8 mouse cellular contexts compared by ENCODE assay signal in the genomic region with DNA sequence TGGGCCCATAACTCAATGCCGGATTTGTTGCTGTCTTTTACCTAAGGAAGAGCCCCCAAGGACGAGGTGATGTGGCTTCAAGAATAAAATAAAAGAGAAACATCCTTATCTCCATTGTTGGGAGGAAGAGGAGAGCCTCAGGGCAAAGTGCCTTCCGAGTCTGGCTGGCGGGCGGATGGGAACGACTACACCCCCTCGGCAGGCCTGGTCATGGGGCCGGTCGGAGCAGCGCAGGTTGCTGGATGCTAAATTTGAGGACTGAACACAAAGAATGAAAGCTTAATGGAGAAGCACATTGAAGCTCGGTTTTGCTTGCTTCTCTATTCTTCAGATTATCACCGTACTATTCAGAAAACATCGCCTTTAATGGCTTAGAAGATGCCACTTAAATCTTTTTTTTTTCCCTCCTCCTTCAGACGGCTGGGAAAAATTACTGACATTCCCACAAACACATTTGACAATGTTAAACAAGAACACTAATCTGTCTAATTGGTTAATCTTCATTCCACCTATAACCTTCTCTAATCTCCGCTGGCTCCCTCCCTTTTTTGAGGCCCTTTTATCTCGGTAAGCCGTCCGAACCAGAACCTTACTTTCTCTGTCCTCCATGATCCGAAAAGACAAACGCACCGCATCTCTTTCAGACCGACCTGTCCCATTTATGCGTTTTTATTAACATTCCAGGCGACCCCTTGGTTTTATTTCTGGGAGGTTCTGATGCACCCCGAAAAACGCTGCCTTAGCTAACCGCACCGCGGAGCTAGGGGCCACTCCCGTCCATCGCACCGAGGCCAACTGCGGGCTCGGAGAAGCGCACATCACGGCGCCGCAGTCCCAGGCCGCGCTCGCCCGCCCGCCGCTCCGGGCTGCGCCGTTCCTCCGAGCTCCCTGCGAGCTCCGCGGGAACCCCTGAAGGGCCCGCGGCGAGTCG. TPM values are rescaled to one million over a fixed set of nuclear protein-coding genes. Genes with fewer than 3 reads are reported as not detected.
DNase-seq lines count a peak whose midpoint lies in the region; ATAC-seq and TF ChIP-seq lines count a peak whose summit lies in the region.

No protein-coding gene starts in this region.

- 3% methylated on average over 55 of the region's 55 CpGs for WGBS in heart, embryonic 12.5 days
- WGBS in limb, embryonic 12.5 days: 2% methylated on average over 55 of the region's 55 CpGs
- under 1% methylated on average over 55 of the region's 55 CpGs for WGBS in midbrain, embryonic 13.5 days

- peaks cover 13% of the 10 kb centered on the region for H3K36me3 ChIP-seq in heart, embryonic 12.5 days
- H3K36me3 ChIP-seq in limb, embryonic 12.5 days: peaks cover 21% of the 10 kb centered on the region
- H3K36me3 ChIP-seq in midbrain, embryonic 13.5 days: peaks cover 16% of the 10 kb centered on the region

- H3K4me1 ChIP-seq in cortical plate, adult 2 months (ENCODE audit: control insufficient read depth, insufficient read depth, low read length): peaks cover 8% of the 10 kb centered on the region; the same call in 1 of the 2 replicates
- peaks cover 12% of the 10 kb centered on the region for H3K4me1 ChIP-seq in heart, embryonic 12.5 days (replicated peaks)
- H3K4me1 ChIP-seq in limb, embryonic 12.5 days (replicated peaks): peaks cover 5% of the 10 kb centered on the region; the same call in 1 of the 2 replicates
- H3K4me1 ChIP-seq in midbrain, embryonic 13.5 days (replicated peaks): peaks cover 27% of the 10 kb centered on the region

- peak overlapping the region; percentile 93 for H3K9ac ChIP-seq in heart, embryonic 12.5 days
- peak overlapping the region; percentile 95 for H3K9ac ChIP-seq in limb, embryonic 12.5 days (replicated peaks)
- H3K9ac ChIP-seq in midbrain, embryonic 13.5 days (replicated peaks): peak overlapping the region; percentile 94

- no peak for TF ChIP-seq POLR2A in cortical plate, adult 2 months (IDR thresholded peaks at IDR 0.05; ENCODE audit: extremely low read depth, insufficient read depth, low read length)

- DNase-seq in layer of hippocampus, adult 11-12 months (ENCODE audit: low spot score): peak; percentile 29
- DNase-seq in layer of hippocampus, adult 9-11 months: no peak
- DNase-seq in R1 (ENCODE audit: low read depth, low spot score): peak; percentile 57
- no peak for DNase-seq in thymus, postnatal 0 days (ENCODE audit: low spot score)

- H3K4me2 ChIP-seq in heart, embryonic 12.5 days: peak overlapping the region; percentile 80
- peak overlapping the region; percentile 59 for H3K4me2 ChIP-seq in limb, embryonic 12.5 days
- peak overlapping the region; percentile 60 for H3K4me2 ChIP-seq in midbrain, embryonic 13.5 days (replicated peaks)

- H3K9me3 ChIP-seq in heart, embryonic 12.5 days (replicated peaks): 0 out of 2 replicates have a peak, but pooled peaks cover 3% of the 10 kb centered on the region
- no peaks in the 10 kb centered on the region; the same call in 1 of the 2 replicates for H3K9me3 ChIP-seq in limb, embryonic 12.5 days
- 0 out of 2 replicates have a peak, but pooled peaks cover 4% of the 10 kb centered on the region for H3K9me3 ChIP-seq in midbrain, embryonic 13.5 days

- no peaks in the 10 kb centered on the region for H3K27me3 ChIP-seq in heart, embryonic 12.5 days (replicated peaks)
- H3K27me3 ChIP-seq in limb, embryonic 12.5 days: no peaks in the 10 kb centered on the region
- no peaks in the 10 kb centered on the region for H3K27me3 ChIP-seq in midbrain, embryonic 13.5 days

- H3K27ac ChIP-seq in cortical plate, adult 2 months (ENCODE audit: insufficient read depth, low read length): peak overlapping the region; percentile 85
- peak overlapping the region; percentile 93 for H3K27ac ChIP-seq in heart, embryonic 12.5 days (ENCODE audit: poor library complexity, severe bottlenecking)
- H3K27ac ChIP-seq in limb, embryonic 12.5 days: peak overlapping the region; percentile 94
- H3K27ac ChIP-seq in midbrain, embryonic 13.5 days: peak overlapping the region; percentile 98

- H3K4me3 ChIP-seq in cortical plate, adult 2 months (ENCODE audit: insufficient read depth, low read length): peak overlapping the region; percentile 95
- peak overlapping the region; percentile 85 for H3K4me3 ChIP-seq in heart, embryonic 12.5 days
- peak overlapping the region; percentile 79 for H3K4me3 ChIP-seq in limb, embryonic 12.5 days (replicated peaks)
- peak overlapping the region; percentile 87 for H3K4me3 ChIP-seq in midbrain, embryonic 13.5 days (replicated peaks)

- ATAC-seq in heart, embryonic 12.5 days (ENCODE audit: insufficient number of reproducible peaks, low FRiP score): peak; percentile 76
- ATAC-seq in limb, embryonic 12.5 days (ENCODE audit: insufficient number of reproducible peaks, insufficient read depth, low FRiP score, low TSS enrichment, low read depth): peak; percentile 76
- ATAC-seq in midbrain, embryonic 13.5 days: peak; percentile 83

- TF ChIP-seq CTCF in cortical plate, adult 2 months (IDR thresholded peaks at IDR 0.05; ENCODE audit: extremely low read depth, insufficient read depth, low read length): no peak

RNA-seq across cellular contexts. Expression of gene Ube2j1, which starts 0.7 kb away (rescaled TPM):
- polyA plus RNA-seq in cortical plate, adult 2 months (2012; rRNA removed): 55.5 and 58.2 TPM in 2 replicates
- 30.6 and 35.5 TPM in 2 replicates for polyA plus RNA-seq in heart, embryonic 12.5 days (2016; fragmentation: Nextera tagmentation; extraction: Ambion mirVana)
- 38.1 and 38.5 TPM in 2 replicates for polyA plus RNA-seq in limb, embryonic 12.5 days (2016; fragmentation: Nextera tagmentation; extraction: Ambion mirVana)
- polyA plus RNA-seq in midbrain, embryonic 13.5 days (2015; fragmentation: Nextera tagmentation; extraction: Ambion mirVana): 49.0 and 51.1 TPM in 2 replicates
- polyA plus RNA-seq in thymus, postnatal 0 days (2015; fragmentation: Nextera tagmentation; extraction: Ambion mirVana): 38.1 and 43.0 TPM in 2 replicates

RNA-seq across cellular contexts. Expression of gene Gabrr2, which starts 32.3 kb away (rescaled TPM):
- polyA plus RNA-seq in cortical plate, adult 2 months (2012; rRNA removed): 0.96 and 1.6 TPM in 2 replicates
- 0.28 TPM in 1 of 2 replicates, not detected in the other for polyA plus RNA-seq in heart, embryonic 12.5 days (2016; fragmentation: Nextera tagmentation; extraction: Ambion mirVana)
- polyA plus RNA-seq in limb, embryonic 12.5 days (2016; fragmentation: Nextera tagmentation; extraction: Ambion mirVana): 0.30 and 0.32 TPM in 2 replicates
- polyA plus RNA-seq in midbrain, embryonic 13.5 days (2015; fragmentation: Nextera tagmentation; extraction: Ambion mirVana): 0.44 and 0.54 TPM in 2 replicates
- 0.84 and 1.6 TPM in 2 replicates for polyA plus RNA-seq in thymus, postnatal 0 days (2015; fragmentation: Nextera tagmentation; extraction: Ambion mirVana)

RNA-seq across cellular contexts. Expression of gene Rragd, which starts 47.7 kb away (rescaled TPM):
- 56.9 and 63.8 TPM in 2 replicates for polyA plus RNA-seq in cortical plate, adult 2 months (2012; rRNA removed)
- 61.2 and 64.1 TPM in 2 replicates for polyA plus RNA-seq in heart, embryonic 12.5 days (2016; fragmentation: Nextera tagmentation; extraction: Ambion mirVana)
- 23.9 and 26.0 TPM in 2 replicates for polyA plus RNA-seq in limb, embryonic 12.5 days (2016; fragmentation: Nextera tagmentation; extraction: Ambion mirVana)
- 32.2 and 32.3 TPM in 2 replicates for polyA plus RNA-seq in midbrain, embryonic 13.5 days (2015; fragmentation: Nextera tagmentation; extraction: Ambion mirVana)
- 10.1 and 12.5 TPM in 2 replicates for polyA plus RNA-seq in thymus, postnatal 0 days (2015; fragmentation: Nextera tagmentation; extraction: Ambion mirVana)

Comparison
In these comparisons a context has a peak if more than half of its experiments do, and no peak if none do; other contexts are left out.
1. DNase-seq: peak in layer of hippocampus, adult 11-12 months (single experiment) and R1 (single experiment); none in layer of hippocampus, adult 9-11 months (single experiment) and thymus, postnatal 0 days (single experiment).
2. Peak in every context shown above with its lines, with median percentiles within 50 percentile points of each other: H3K27ac ChIP-seq, H3K4me3 ChIP-seq, ATAC-seq, H3K4me2 ChIP-seq and H3K9ac ChIP-seq.